Mouse (Mus musculus): Measurements from ENCODE around the gene Htr5a. TPM values are rescaled to one million over a fixed set of nuclear protein-coding genes. Genes with fewer than 3 reads are reported as not detected.
A peak's percentile ranks its signal among the peaks of the same experiment; 100 is the strongest.

Htr5a gene
- polyA plus RNA-seq, 1 experiment from 2014 or later: not detected

DNA sequence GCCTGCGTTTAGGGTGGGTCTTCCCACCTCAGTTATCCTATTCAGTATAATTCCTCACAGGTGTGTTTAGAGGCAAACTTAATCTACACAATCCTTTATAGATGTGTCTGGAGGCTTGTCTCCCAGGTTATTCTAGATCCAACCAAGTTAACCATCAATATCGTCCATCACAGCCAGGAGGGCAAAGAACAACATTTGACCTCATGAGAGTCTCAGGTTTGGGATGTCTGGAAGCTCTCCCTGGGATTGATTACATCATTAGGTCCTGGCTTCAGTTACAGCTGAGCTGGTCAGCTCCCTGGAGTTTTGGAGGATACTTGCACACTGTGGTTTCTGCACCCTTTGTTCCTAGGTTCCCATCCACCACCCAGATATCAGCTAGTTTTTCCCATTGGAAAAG, 6.9 kb upstream of the Htr5a start:
- H3K4me1 ChIP-seq (replicated peaks; ENCODE audit: control insufficient read depth, insufficient read depth, low read length): no peaks in the 10 kb centered on the region
- H3K4me2 ChIP-seq (replicated peaks; ENCODE audit: low read depth, low read length): no peak overlapping the region
- H3K36me3 ChIP-seq (ENCODE audit: control insufficient read depth, insufficient read depth, low read length): no peaks in the 10 kb centered on the region
- DNase-seq (ENCODE audit: low spot score) (no peak), ATAC-seq (ENCODE audit: low FRiP score) (no peak)
- H3K9ac ChIP-seq (ENCODE audit: low read depth, low read length): no peak overlapping the region
- no peak overlapping the region for H3K4me3 ChIP-seq (ENCODE audit: low read depth, low read length)
- no peaks in the 10 kb centered on the region for H3K27me3 ChIP-seq (ENCODE audit: control insufficient read depth, insufficient read depth, low read length)
- WGBS: 96% methylated on average over 2 of the region's 2 CpGs
- no peaks in the 10 kb centered on the region for H3K9me3 ChIP-seq (ENCODE audit: control insufficient read depth, low read length)
- H3K27ac ChIP-seq (ENCODE audit: low read depth, low read length): no peak overlapping the region

DNA sequence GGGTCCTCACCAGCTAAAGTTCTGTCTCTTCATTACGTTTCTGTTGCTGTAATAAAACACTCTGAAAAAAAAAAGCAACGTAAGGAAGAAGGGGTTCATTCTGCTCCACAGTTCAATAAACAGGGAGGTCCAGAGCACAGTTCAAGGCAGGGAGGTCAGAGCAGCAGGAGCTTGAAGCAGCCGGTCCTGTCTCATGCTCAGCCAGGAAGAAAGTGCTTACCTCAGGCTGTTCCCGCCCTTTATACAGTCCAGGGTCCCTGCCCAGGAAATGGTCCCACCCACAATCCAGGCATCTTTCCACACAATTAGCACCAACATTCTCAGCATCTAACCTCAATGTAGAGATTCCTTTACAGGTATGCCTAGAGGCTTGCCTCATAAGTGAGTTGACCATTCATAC, 3.9 kb upstream of the Htr5a start:
- 0 out of 2 replicates have a peak, but pooled peaks cover 2% of the 10 kb centered on the region for H3K4me1 ChIP-seq (replicated peaks; ENCODE audit: control insufficient read depth, insufficient read depth, low read length)
- peaks cover 10% of the 10 kb centered on the region; the same call in 1 of the 2 replicates for H3K27me3 ChIP-seq (ENCODE audit: control insufficient read depth, insufficient read depth, low read length)
- H3K9ac ChIP-seq (ENCODE audit: low read depth, low read length): no peak overlapping the region
- no peak for ATAC-seq (ENCODE audit: low FRiP score)
- H3K27ac ChIP-seq (ENCODE audit: low read depth, low read length): no peak overlapping the region
- DNase-seq (ENCODE audit: low spot score): no peak
- H3K9me3 ChIP-seq (ENCODE audit: control insufficient read depth, low read length): no peaks in the 10 kb centered on the region
- H3K36me3 ChIP-seq (ENCODE audit: control insufficient read depth, insufficient read depth, low read length): no peaks in the 10 kb centered on the region
- H3K4me2 ChIP-seq (replicated peaks; ENCODE audit: low read depth, low read length): no peak overlapping the region
- no peak overlapping the region for H3K4me3 ChIP-seq (ENCODE audit: low read depth, low read length)
- WGBS: 52% methylated on average over 4 of the region's 4 CpGs

DNA sequence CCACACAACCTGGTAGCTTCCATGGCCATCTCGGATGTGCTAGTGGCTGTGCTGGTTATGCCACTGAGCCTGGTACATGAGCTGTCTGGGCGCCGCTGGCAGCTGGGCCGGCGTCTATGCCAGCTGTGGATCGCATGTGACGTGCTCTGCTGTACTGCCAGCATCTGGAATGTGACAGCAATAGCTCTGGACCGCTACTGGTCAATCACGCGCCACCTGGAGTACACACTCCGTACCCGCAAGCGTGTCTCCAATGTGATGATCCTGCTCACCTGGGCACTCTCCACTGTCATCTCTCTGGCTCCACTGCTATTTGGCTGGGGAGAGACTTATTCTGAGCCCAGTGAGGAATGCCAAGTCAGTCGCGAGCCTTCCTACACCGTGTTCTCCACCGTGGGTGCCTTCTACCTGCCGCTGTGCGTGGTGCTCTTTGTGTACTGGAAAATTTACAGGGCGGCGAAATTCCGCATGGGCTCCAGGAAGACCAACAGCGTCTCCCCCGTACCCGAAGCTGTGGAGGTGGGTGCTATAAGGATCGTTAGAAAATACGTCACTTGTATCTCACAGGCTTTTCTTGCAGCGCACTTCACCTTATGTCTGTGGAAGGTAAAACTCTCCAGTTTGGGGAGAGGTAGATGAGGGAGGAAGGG, 847 bp downstream of the Htr5a start:
- H3K4me2 ChIP-seq (replicated peaks; ENCODE audit: low read depth, low read length): no peak overlapping the region

DNA sequence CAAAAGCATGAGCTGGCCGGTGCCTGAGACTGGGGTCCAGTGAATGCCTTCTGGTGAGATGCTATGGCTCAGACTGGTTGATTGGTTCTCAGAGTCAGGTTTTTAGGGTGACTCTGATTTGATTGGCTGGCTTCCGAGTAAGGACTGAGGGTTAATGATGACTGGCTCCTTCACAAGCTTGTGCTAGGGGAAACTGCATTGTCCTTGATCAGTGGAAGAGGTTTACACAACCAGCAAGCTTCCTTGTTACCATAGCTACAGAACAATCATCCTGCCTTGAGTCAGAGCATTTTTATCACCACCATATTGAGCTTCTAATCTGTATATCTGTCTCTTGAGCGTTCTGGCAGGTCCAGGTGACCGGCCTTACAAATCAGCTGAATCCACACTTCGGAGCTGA, 5.0 kb downstream of the Htr5a start:
- peaks cover 11% of the 10 kb centered on the region; the same call in 1 of the 2 replicates for H3K27me3 ChIP-seq (ENCODE audit: control insufficient read depth, insufficient read depth, low read length)
- H3K36me3 ChIP-seq (ENCODE audit: control insufficient read depth, insufficient read depth, low read length): no peaks in the 10 kb centered on the region
- no peak overlapping the region for H3K9ac ChIP-seq (ENCODE audit: low read depth, low read length)
- no peak for ATAC-seq (ENCODE audit: low FRiP score)
- no peak for DNase-seq (ENCODE audit: low spot score)
- H3K4me3 ChIP-seq (ENCODE audit: low read depth, low read length): no peak overlapping the region
- H3K4me1 ChIP-seq (replicated peaks; ENCODE audit: control insufficient read depth, insufficient read depth, low read length): no peaks in the 10 kb centered on the region
- no peak overlapping the region for H3K4me2 ChIP-seq (replicated peaks; ENCODE audit: low read depth, low read length)
- WGBS: 72% methylated on average over 5 of the region's 5 CpGs
- no peaks in the 10 kb centered on the region for H3K9me3 ChIP-seq (ENCODE audit: control insufficient read depth, low read length)
- no peak overlapping the region for H3K27ac ChIP-seq (ENCODE audit: low read depth, low read length)

More for the DNA sequence above, 847 bp downstream of the Htr5a start:
- ATAC-seq (ENCODE audit: low FRiP score): no peak
- DNase-seq (ENCODE audit: low spot score): no peak
- no peaks in the 10 kb centered on the region for H3K9me3 ChIP-seq (ENCODE audit: control insufficient read depth, low read length)
- H3K4me1 ChIP-seq (replicated peaks; ENCODE audit: control insufficient read depth, insufficient read depth, low read length): 0 out of 2 replicates have a peak, but pooled peaks cover 2% of the 10 kb centered on the region
- H3K27me3 ChIP-seq (ENCODE audit: control insufficient read depth, insufficient read depth, low read length): peaks cover 11% of the 10 kb centered on the region; the same call in 1 of the 2 replicates
- H3K27ac ChIP-seq (ENCODE audit: low read depth, low read length): no peak overlapping the region
- no peaks in the 10 kb centered on the region for H3K36me3 ChIP-seq (ENCODE audit: control insufficient read depth, insufficient read depth, low read length)
- H3K4me3 ChIP-seq (ENCODE audit: low read depth, low read length): no peak overlapping the region
- no peak overlapping the region for H3K9ac ChIP-seq (ENCODE audit: low read depth, low read length)
- 71% methylated on average over 28 of the region's 28 CpGs for WGBS

DNA sequence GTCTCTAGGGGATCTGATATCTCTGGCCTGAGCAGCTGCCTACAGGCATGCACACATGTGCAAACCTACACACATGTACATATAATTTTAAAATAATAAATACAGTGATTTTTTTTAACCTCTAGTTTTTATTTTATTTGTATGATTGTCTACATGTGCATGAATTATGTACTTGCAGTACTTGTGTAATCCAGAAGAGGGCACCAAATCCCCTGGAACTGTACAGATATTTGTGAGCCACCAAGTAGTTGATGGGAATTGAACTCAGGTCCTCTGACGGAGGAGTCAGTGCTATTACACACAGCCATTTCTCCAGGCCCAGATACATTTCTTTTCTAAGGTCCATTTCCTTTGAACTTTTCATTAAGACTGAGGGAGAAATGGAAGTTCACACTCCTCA, 12.3 kb downstream of the Htr5a start:
- Histone ChIP-seq H3K36me3 (ENCODE audit: control insufficient read depth, insufficient read depth, low read length) (no peaks in the 10 kb centered on the region), H3K9ac (ENCODE audit: low read depth, low read length) (no peak overlapping the region), H3K27me3 (ENCODE audit: control insufficient read depth, insufficient read depth, low read length) (no peaks in the 10 kb centered on the region), H3K27ac (ENCODE audit: low read depth, low read length) (no peak overlapping the region), H3K4me3 (ENCODE audit: low read depth, low read length) (no peak overlapping the region), H3K4me2 (replicated peaks; ENCODE audit: low read depth, low read length) (no peak overlapping the region), H3K9me3 (ENCODE audit: control insufficient read depth, low read length) (no peaks in the 10 kb centered on the region), H3K4me1 (replicated peaks; ENCODE audit: control insufficient read depth, insufficient read depth, low read length) (no peaks in the 10 kb centered on the region)
- DNase-seq (ENCODE audit: low spot score) (peak; percentile 50), ATAC-seq (ENCODE audit: low FRiP score) (no peak)
- 75% methylated on average over 1 of the region's 1 CpGs for WGBS

DNA sequence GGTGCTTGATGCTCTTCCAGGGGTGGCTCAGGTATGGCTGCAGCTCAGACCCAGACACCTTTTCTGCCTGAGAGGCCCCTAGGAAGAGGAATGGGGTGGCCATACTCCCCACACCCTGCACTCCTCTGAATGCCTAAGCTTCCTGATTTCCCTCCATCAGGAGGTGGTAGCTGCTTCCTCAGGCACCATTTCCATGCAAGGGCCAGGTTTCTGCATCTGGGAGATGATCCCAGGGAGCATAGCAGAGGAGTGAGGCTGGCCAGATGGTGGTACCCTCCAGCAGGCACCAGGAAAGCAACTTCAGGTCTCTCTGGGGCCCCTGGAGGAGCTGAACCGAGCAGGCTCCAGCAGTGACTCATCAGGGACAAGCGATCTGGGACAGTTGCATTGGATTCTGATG, 13.8 kb downstream of the Htr5a start:
- Histone ChIP-seq H3K36me3 (ENCODE audit: control insufficient read depth, insufficient read depth, low read length) (no peaks in the 10 kb centered on the region), H3K9me3 (ENCODE audit: control insufficient read depth, low read length) (no peaks in the 10 kb centered on the region), H3K4me3 (ENCODE audit: low read depth, low read length) (no peak overlapping the region), H3K27me3 (ENCODE audit: control insufficient read depth, insufficient read depth, low read length) (no peaks in the 10 kb centered on the region), H3K9ac (ENCODE audit: low read depth, low read length) (no peak overlapping the region), H3K4me2 (replicated peaks; ENCODE audit: low read depth, low read length) (no peak overlapping the region), H3K27ac (ENCODE audit: low read depth, low read length) (no peak overlapping the region), H3K4me1 (replicated peaks; ENCODE audit: control insufficient read depth, insufficient read depth, low read length) (no peaks in the 10 kb centered on the region)
- no peak for DNase-seq (ENCODE audit: low spot score)
- 82% methylated on average over 2 of the region's 2 CpGs for WGBS
- no peak for ATAC-seq (ENCODE audit: low FRiP score)

GRCm38 (mm10) chr5:27873240-27874082, 31.5 kb downstream of the Htr5a start:
- no peaks in the 10 kb centered on the region for H3K27me3 ChIP-seq (ENCODE audit: control insufficient read depth, insufficient read depth, low read length)
- H3K4me2 ChIP-seq (replicated peaks; ENCODE audit: low read depth, low read length): no peak overlapping the region
- WGBS: 40% methylated on average over 8 of the region's 8 CpGs
- DNase-seq (ENCODE audit: low spot score): peak; percentile 52
- ATAC-seq (ENCODE audit: low FRiP score): peak; percentile 95
- no peaks in the 10 kb centered on the region for H3K9me3 ChIP-seq (ENCODE audit: control insufficient read depth, low read length)
- no peaks in the 10 kb centered on the region for H3K36me3 ChIP-seq (ENCODE audit: control insufficient read depth, insufficient read depth, low read length)
- H3K4me1 ChIP-seq (replicated peaks; ENCODE audit: control insufficient read depth, insufficient read depth, low read length): peaks cover 5% of the 10 kb centered on the region; the same call in 1 of the 2 replicates
- no peak overlapping the region for H3K9ac ChIP-seq (ENCODE audit: low read depth, low read length)
- no peak overlapping the region for H3K4me3 ChIP-seq (ENCODE audit: low read depth, low read length)
- H3K27ac ChIP-seq (ENCODE audit: low read depth, low read length): peak overlapping the region; percentile 27; the same call in 1 of the 2 replicates

GRCm38 (mm10) chr5:27874211-27874610, 32.3 kb downstream of the Htr5a start:
- no peak overlapping the region for H3K9ac ChIP-seq (ENCODE audit: low read depth, low read length)
- DNase-seq (ENCODE audit: low spot score) (no peak), ATAC-seq (ENCODE audit: low FRiP score) (no peak)
- no peaks in the 10 kb centered on the region for H3K36me3 ChIP-seq (ENCODE audit: control insufficient read depth, insufficient read depth, low read length)
- H3K4me2 ChIP-seq (replicated peaks; ENCODE audit: low read depth, low read length): no peak overlapping the region
- 88% methylated on average over 5 of the region's 5 CpGs for WGBS
- no peaks in the 10 kb centered on the region for H3K9me3 ChIP-seq (ENCODE audit: control insufficient read depth, low read length)
- H3K4me3 ChIP-seq (ENCODE audit: low read depth, low read length): no peak overlapping the region
- 0 out of 2 replicates have a peak overlapping the region, but pooled peaks have one; percentile 27 for H3K27ac ChIP-seq (ENCODE audit: low read depth, low read length)
- H3K4me1 ChIP-seq (replicated peaks; ENCODE audit: control insufficient read depth, insufficient read depth, low read length): peaks cover 5% of the 10 kb centered on the region; the same call in 1 of the 2 replicates
- H3K27me3 ChIP-seq (ENCODE audit: control insufficient read depth, insufficient read depth, low read length): no peaks in the 10 kb centered on the region

Measured in hindbrain, embryonic 11.5 days (tissue).